Mouse (Mus musculus) midbrain, embryonic 12.5 days (tissue): ENCODE measurements at regions not wholly inside any gene's neighbourhood (a gene's known extent, or its start where the extent isn't known, plus 50 kb on each side); places are given as distances from the start of the nearest gene placed in this dataset.

ENCODE experiments used
- ATAC-seq: fragments of 200-750 bp; cut with Nextera tagmentation; 2 replicates; pipeline ENCODE4 v1.8.0; 2017; ENCODE audit warnings: low read depth, moderate TSS enrichment, moderate library complexity; ENCODE audit not compliant: low FRiP score
- H3K27ac ChIP-seq: fragments of 300-500 bp; sonication (generic); replicated peaks from 2 replicates; pipeline ENCODE4 v1.5.1; 2016; ENCODE audit warnings: mild to moderate bottlenecking
- H3K27me3 ChIP-seq: fragments of 300-500 bp; sonication (generic); 2 replicates; pipeline ENCODE4 v1.6.1; 2016; ENCODE audit warnings: mild to moderate bottlenecking
- H3K36me3 ChIP-seq: fragments of 300-500 bp; sonication (generic); 2 replicates; pipeline ENCODE4 v1.6.1; 2016
- H3K4me1 ChIP-seq: fragments of 300-500 bp; sonication (generic); 2 replicates; pipeline ENCODE4 v1.6.1; 2016
- H3K4me2 ChIP-seq: fragments of 300-500 bp; sonication (generic); replicated peaks from 2 replicates; pipeline ENCODE4 v1.6.1; 2016; ENCODE audit warnings: mild to moderate bottlenecking, moderate library complexity
- H3K4me3 ChIP-seq: fragments of 300-500 bp; sonication (generic); 2 replicates; pipeline ENCODE4 v1.5.1; 2016; ENCODE audit warnings: mild to moderate bottlenecking
- H3K9ac ChIP-seq: fragments of 300-500 bp; sonication (generic); replicated peaks from 2 replicates; pipeline ENCODE4 v1.6.1; 2016; ENCODE audit warnings: mild to moderate bottlenecking, moderate library complexity
- H3K9me3 ChIP-seq: fragments of 300-500 bp; sonication (generic); 2 replicates; pipeline ENCODE4 v1.6.1; 2016; ENCODE audit warnings: mild to moderate bottlenecking
- WGBS: fragments of 180-500 bp; shearing (Covaris S2); methylation state at CpG from one replicate; pipeline ENCODE4 v1.1.7; 2016; 5-methylcytosine and 5-hydroxymethylcytosine counted together

DNA sequence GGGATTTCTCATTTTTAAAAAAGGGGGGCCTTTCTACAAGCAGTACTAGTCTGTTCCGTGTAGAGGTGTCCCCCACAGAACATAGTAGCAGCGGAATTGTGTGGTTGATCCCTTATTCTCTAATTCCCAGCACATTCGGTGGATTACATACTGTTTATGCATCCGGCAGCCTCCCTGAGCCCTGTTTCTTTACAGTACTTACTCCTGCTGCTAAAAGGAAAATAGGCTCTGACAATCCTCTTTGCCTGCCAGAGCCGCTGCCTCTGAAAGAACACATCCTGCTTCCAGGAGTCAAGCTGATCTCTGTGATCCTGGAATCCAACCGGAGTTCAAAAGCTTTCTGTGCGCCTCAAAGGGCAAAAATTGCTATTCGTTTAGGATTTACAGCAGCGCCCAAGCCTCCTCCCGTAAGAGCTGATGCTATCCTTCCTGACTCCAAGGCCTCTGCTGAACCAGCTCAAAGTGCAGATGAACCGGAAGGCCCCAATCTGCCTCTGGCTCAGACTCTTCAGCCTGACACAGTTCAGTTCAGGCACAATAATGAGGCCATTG, 936.6 kb downstream of the Ndufa4 start:
- 4% methylated on average over 11 of the region's 11 CpGs for WGBS
- no peak overlapping the region for H3K9ac ChIP-seq
- no peaks in the 10 kb centered on the region for H3K27me3 ChIP-seq
- H3K4me3 ChIP-seq, result peak overlapping the region; percentile 4; the same call in 1 of the 2 replicates
- H3K4me2 ChIP-seq, result peak overlapping the region; percentile 44
- H3K4me1 ChIP-seq, result peaks cover 19% of the 10 kb centered on the region
- peak overlapping the region; percentile 85 for H3K27ac ChIP-seq
- peak; percentile 91 for ATAC-seq
- H3K9me3 ChIP-seq, result no peaks in the 10 kb centered on the region
- H3K36me3 ChIP-seq, result no peaks in the 10 kb centered on the region

GRCm38 (mm10) chr6:10969841-10970536, 937.3 kb downstream of the Ndufa4 start:
- no peak overlapping the region for H3K4me3 ChIP-seq
- peak; percentile 85 for ATAC-seq
- peak overlapping the region; percentile 44 for H3K4me2 ChIP-seq
- H3K27me3 ChIP-seq, result no peaks in the 10 kb centered on the region
- H3K9me3 ChIP-seq, result no peaks in the 10 kb centered on the region
- peak overlapping the region; percentile 85 for H3K27ac ChIP-seq
- H3K9ac ChIP-seq, result no peak overlapping the region
- 21% methylated on average over 7 of the region's 7 CpGs for WGBS
- no peaks in the 10 kb centered on the region for H3K36me3 ChIP-seq
- H3K4me1 ChIP-seq, result peaks cover 19% of the 10 kb centered on the region

DNA sequence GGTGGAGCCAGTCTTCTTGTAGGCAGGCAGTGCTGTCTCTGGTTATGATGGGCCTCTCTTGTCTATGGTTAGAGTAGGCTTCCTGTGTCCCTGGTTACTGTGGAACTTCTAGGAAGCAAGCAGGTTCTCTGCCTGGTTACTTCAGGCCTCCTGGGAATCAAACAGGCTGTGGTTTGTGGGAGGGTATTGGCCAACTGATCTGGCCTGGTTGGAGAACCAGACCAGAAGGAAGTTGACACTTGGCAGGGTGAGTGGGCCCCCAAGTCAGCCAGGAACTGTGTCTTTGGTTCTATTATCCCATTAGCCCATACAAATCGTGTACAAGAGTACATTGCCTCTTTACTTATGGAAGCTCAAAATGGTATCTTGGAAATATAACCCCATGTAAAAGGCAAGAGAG, 963.8 kb downstream of the Ndufa4 start:
- Histone ChIP-seq H3K27me3 (no peaks in the 10 kb centered on the region), H3K4me2 (no peak overlapping the region), H3K36me3 (no peaks in the 10 kb centered on the region), H3K4me1 (no peaks in the 10 kb centered on the region), H3K27ac (no peak overlapping the region), H3K9me3 (no peaks in the 10 kb centered on the region), H3K4me3 (no peak overlapping the region), H3K9ac (no peak overlapping the region)
- ATAC-seq, result no peak
- 72% methylated on average over 1 of the region's 1 CpGs for WGBS

DNA sequence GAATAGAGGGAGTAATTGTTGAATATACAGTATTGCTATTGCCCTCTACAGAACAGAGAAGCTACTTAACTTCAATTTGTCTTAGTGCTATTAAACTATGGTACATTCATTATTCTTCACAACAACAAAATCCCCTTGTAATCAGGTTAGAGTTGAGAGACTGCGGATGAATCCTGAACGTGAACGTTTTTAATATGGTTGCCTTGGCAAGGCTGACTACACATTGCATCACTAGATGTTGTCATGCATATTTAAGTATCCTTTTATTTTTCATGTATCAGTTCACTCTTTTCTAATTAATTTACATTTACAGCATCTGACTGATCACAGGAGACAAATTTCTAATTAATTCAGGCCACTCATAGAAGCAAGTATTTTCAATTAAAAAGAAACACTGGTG, 965.8 kb downstream of the Ndufa4 start:
- no peak overlapping the region for H3K4me3 ChIP-seq

More for the DNA sequence above, 965.8 kb downstream of the Ndufa4 start:
- no peak for ATAC-seq
- Histone ChIP-seq H3K4me1 (no peaks in the 10 kb centered on the region), H3K9me3 (no peaks in the 10 kb centered on the region), H3K4me2 (no peak overlapping the region), H3K9ac (no peak overlapping the region), H3K27me3 (no peaks in the 10 kb centered on the region), H3K27ac (no peak overlapping the region), H3K36me3 (no peaks in the 10 kb centered on the region)
- 85% methylated on average over 3 of the region's 3 CpGs for WGBS
